Mouse (Mus musculus): ENCODE measurements at regions not wholly inside any gene's neighbourhood (a gene's known extent, or its start where the extent isn't known, plus 50 kb on each side); places are given as distances from the start of the nearest gene placed in this dataset.

GRCm38 (mm10) chr2:146753988-146754387 lies 101.7 kb upstream of the Kiz start:
- Histone ChIP-seq H3K4me3 (no peak overlapping the region), H3K9me3 (no peaks in the 10 kb centered on the region), H3K36me3 (no peaks in the 10 kb centered on the region), H3K27me3 (ENCODE audit: insufficient read depth, poor library complexity, severe bottlenecking) (no peaks in the 10 kb centered on the region), H3K4me1 (replicated peaks) (no peaks in the 10 kb centered on the region), H3K27ac (no peak overlapping the region)
- WGBS: 58% methylated on average over 2 of the region's 2 CpGs
- DNase-seq (ENCODE audit: low spot score): no peak

- H3K27ac ChIP-seq: no peak overlapping the region
- no peak for DNase-seq (ENCODE audit: low spot score)
- 62% methylated on average over 18 of the region's 18 CpGs for WGBS
Measured at GRCm38 (mm10) chr2:146763522-146764144, 92.0 kb upstream of the Kiz start.

GRCm38 (mm10) chr2:146764313-146765255 lies 91.1 kb upstream of the Kiz start:
- Histone ChIP-seq H3K4me3 (no peak overlapping the region), H3K4me1 (replicated peaks) (peaks cover 31% of the 10 kb centered on the region), H3K36me3 (no peaks in the 10 kb centered on the region), H3K27ac (no peak overlapping the region), H3K9me3 (no peaks in the 10 kb centered on the region), H3K27me3 (ENCODE audit: insufficient read depth, poor library complexity, severe bottlenecking) (peaks cover 23% of the 10 kb centered on the region)
- 82% methylated on average over 12 of the region's 12 CpGs for WGBS
- DNase-seq (ENCODE audit: low spot score): no peak

More at GRCm38 (mm10) chr2:146763522-146764144, 92.0 kb upstream of the Kiz start:
- Histone ChIP-seq H3K27me3 (ENCODE audit: insufficient read depth, poor library complexity, severe bottlenecking) (peaks cover 23% of the 10 kb centered on the region), H3K4me3 (no peak overlapping the region), H3K9me3 (no peaks in the 10 kb centered on the region), H3K4me1 (replicated peaks) (peaks cover 31% of the 10 kb centered on the region), H3K36me3 (no peaks in the 10 kb centered on the region)

- no peak overlapping the region for H3K27ac ChIP-seq
- H3K4me1 ChIP-seq (replicated peaks): no peaks in the 10 kb centered on the region
- WGBS: 43% methylated on average over 2 of the region's 2 CpGs
- no peaks in the 10 kb centered on the region for H3K9me3 ChIP-seq
- DNase-seq (ENCODE audit: low spot score): no peak
- H3K27me3 ChIP-seq (ENCODE audit: insufficient read depth, poor library complexity, severe bottlenecking): no peaks in the 10 kb centered on the region
- no peak overlapping the region for H3K4me3 ChIP-seq
- no peaks in the 10 kb centered on the region for H3K36me3 ChIP-seq
Measured at GRCm38 (mm10) chr2:146774876-146775275, 80.8 kb upstream of the Kiz start.

- 0 out of 2 replicates have a peak overlapping the region, but pooled peaks have one; percentile 7 for H3K4me3 ChIP-seq
Measured at GRCm38 (mm10) chr2:146787132-146787810, 68.4 kb upstream of the Kiz start.

DNA sequence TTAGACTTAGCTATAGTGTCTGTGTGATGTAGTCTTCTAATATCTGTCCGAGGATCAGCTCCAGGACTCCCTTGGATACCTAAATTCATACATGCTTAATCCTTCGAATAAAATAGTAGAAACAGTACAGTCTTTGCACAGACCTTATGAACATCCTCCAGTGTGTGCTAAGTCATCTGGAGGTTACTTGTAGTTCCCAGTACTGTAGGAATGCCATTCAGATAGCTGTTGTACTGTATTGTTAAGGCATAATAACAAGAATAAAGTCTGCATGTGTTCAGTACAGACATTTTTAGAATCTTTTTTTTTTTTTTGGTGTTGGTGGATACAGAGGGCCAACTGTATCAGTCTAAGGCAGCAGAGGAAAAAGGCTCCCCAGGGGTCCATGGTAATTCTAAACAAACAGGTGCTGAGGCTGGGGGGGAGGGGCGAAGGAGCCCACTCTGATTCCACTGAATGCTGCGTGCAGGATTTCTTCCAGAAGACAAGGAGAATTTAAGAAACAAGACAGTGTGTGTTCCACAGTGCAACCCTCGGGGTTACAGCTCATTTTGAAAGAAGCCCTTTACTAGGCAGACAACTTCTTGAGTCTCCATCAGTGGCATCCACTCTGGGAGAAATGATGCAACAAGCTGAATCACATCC lies 67.7 kb upstream of the Kiz start:
- Histone ChIP-seq H3K36me3 (no peaks in the 10 kb centered on the region), H3K27me3 (ENCODE audit: insufficient read depth, poor library complexity, severe bottlenecking) (0 out of 2 replicates have a peak, but pooled peaks cover 4% of the 10 kb centered on the region), H3K4me3 (no peak overlapping the region), H3K4me1 (replicated peaks) (peaks cover 16% of the 10 kb centered on the region), H3K27ac (no peak overlapping the region), H3K9me3 (no peaks in the 10 kb centered on the region)
- 61% methylated on average over 5 of the region's 5 CpGs for WGBS
- no peak for DNase-seq (ENCODE audit: low spot score)

More at GRCm38 (mm10) chr2:146787132-146787810, 68.4 kb upstream of the Kiz start:
- Histone ChIP-seq H3K9me3 (no peaks in the 10 kb centered on the region), H3K4me1 (replicated peaks) (peaks cover 16% of the 10 kb centered on the region), H3K27ac (peak overlapping the region; percentile 37), H3K36me3 (no peaks in the 10 kb centered on the region), H3K27me3 (ENCODE audit: insufficient read depth, poor library complexity, severe bottlenecking) (0 out of 2 replicates have a peak, but pooled peaks cover 4% of the 10 kb centered on the region)
- WGBS: 10% methylated on average over 11 of the region's 11 CpGs
- peak; percentile 37 for DNase-seq (ENCODE audit: low spot score)

DNA sequence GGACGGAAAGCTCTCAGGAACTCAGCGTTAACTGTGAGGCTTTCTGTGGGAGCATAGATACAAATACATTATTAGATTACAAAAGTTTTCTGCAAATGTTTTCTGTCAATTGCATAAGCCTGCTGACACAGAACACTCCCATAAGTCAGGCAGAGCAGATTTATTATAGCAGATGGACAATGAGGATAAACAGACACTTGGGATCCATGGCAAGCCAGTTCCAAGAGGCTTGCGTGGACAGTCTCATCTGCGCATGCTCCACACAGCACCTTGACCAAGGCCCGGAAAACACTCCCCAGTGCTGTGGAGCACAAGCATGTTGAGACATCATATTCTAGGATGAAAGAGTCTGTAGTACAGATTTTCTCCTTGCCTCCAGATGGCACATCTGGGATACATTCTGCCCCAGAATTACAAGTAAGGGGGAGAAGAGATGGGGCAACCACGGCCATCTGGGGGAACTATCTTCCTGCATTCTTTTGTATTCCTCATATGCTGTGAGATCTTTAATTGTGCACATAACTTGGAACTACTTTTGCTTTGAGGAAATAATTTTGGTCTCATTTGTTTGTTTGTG lies 62.7 kb upstream of the Kiz start:
- DNase-seq (ENCODE audit: low spot score): no peak
- H3K27ac ChIP-seq: no peak overlapping the region
- no peaks in the 10 kb centered on the region for H3K27me3 ChIP-seq (ENCODE audit: insufficient read depth, poor library complexity, severe bottlenecking)
- peaks cover 4% of the 10 kb centered on the region for H3K4me1 ChIP-seq (replicated peaks)
- no peaks in the 10 kb centered on the region for H3K9me3 ChIP-seq
- H3K4me3 ChIP-seq: no peak overlapping the region
- H3K36me3 ChIP-seq: no peaks in the 10 kb centered on the region
- 90% methylated on average over 6 of the region's 6 CpGs for WGBS

DNA sequence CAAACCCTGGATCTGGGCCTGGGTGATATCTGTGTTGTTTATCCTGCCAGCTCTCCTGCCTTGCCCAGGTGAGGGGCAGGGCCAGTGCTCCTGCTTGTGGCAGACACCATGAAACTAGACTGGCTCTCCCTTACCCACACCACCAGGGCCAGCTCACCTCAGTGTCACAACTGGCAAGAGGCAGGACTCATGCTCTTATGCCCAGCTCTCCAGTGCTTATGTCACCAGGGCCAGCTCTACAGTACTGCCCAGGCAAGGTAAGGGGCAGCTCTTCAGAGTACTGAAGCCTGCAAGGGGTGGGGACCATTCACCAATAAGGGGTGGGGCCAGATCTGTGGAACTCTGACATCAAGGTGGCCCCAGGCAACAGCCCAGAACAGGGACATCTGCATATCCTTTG lies 52.7 kb upstream of the Kiz start:
- H3K4me1 ChIP-seq (replicated peaks): no peaks in the 10 kb centered on the region
- DNase-seq (ENCODE audit: low spot score): no peak
- no peaks in the 10 kb centered on the region for H3K36me3 ChIP-seq
- 0 out of 2 replicates have a peak, but pooled peaks cover 4% of the 10 kb centered on the region for H3K9me3 ChIP-seq
- H3K4me3 ChIP-seq: no peak overlapping the region
- H3K27ac ChIP-seq: no peak overlapping the region
- H3K27me3 ChIP-seq (ENCODE audit: insufficient read depth, poor library complexity, severe bottlenecking): no peaks in the 10 kb centered on the region

All from hindbrain, embryonic 10.5 days (tissue).